Mouse (Mus musculus) lung, adult 2 months (tissue): Measurements from ENCODE around the gene Slc6a12. TPM values are rescaled to one million over a fixed set of nuclear protein-coding genes. Genes with fewer than 3 reads are reported as not detected.

Experiments
- DNase-seq: peaks from one replicate; pipeline ENCODE4 v3.0.0; 2022
- H3K4me1 ChIP-seq: fragments of 200-500 bp; 2 replicates; pipeline ENCODE4 v1.6.1; 2011; ENCODE audit warnings: low read length; ENCODE audit not compliant: control insufficient read depth, insufficient read depth
- H3K4me3 ChIP-seq: fragments of 200-500 bp; replicated peaks from 2 replicates; pipeline ENCODE3; 2011; ENCODE audit warnings: low read depth, mild to moderate bottlenecking, control low read depth, low read length; ENCODE audit errors: extremely low read depth
- CTCF ChIP-seq: fragments of 200-500 bp; IDR thresholded peaks from 2 replicates; pipeline ENCODE4 v1.5.1; 2011; ENCODE audit warnings: mild to moderate bottlenecking, low read length, control low read depth; ENCODE audit not compliant: insufficient read depth
- POLR2A ChIP-seq: fragments of 200-500 bp; IDR thresholded peaks from 2 replicates; pipeline ENCODE4 v1.6.1; 2011; ENCODE audit warnings: low read depth, mild to moderate bottlenecking, control low read depth, low read length, borderline replicate concordance; ENCODE audit errors: extremely low read depth
- WGBS: fragments of 180-500 bp; shearing (Covaris S2); methylation state at CpG from one replicate; pipeline ENCODE4 v1.1.7; 2018; 5-methylcytosine and 5-hydroxymethylcytosine counted together
- polyA plus RNA-seq: library from polyadenylated mRNA; depleted of rRNA; stranded (reverse); fragments of >200 nt; gene quantifications from 2 replicates; pipeline ENCODE4 v1.2.3, GENCODE M21; 2012; rRNA removed

Slc6a12 gene
- polyA plus RNA-seq, 1 experiment = 0.66 TPM

GRCm38 (mm10) chr6:121401826-121402660 lies 59.2 kb downstream of the Slc6a12 start:
- TF ChIP-seq CTCF = no peak
- no peak for TF ChIP-seq POLR2A
- DNase-seq = no peak
- Histone ChIP-seq H3K4me1 (no peaks in the 10 kb centered on the region), H3K4me3 (no peak overlapping the region)
- 81% methylated on average over 14 of the region's 14 CpGs for WGBS

DNA sequence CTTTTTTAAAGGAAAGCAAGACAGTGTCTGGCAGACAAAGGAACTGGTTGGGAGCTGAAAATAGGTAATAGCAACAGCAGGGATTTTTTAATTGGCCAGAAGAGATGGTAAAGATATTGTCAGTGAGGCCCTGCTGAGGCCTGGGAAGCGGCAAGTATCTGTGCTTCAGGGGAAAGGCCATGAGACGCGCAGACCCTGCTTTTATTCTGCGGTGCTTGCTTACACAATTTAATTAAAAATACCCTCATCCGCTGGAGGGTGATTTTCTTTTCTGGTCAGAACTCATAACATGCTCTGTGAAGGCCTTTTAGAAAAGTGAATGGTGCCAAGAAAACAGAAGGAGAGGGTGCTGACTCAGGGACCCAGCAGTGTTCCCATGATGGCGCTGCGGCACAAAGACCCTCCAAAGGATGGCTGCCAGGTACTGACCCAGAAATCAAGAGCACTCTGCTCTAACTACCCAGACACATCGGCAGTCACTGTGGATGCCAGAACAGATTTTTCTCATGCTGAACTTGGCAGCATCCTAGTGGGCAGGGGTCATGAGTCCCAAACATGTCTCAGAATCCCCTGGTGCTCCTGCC lies 59.9 kb downstream of the Slc6a12 start:
- no peak for DNase-seq
- H3K4me3 ChIP-seq = no peak overlapping the region
- no peak for TF ChIP-seq CTCF
- no peak for TF ChIP-seq POLR2A
- WGBS = 84% methylated on average over 8 of the region's 8 CpGs
- no peaks in the 10 kb centered on the region for H3K4me1 ChIP-seq

DNA sequence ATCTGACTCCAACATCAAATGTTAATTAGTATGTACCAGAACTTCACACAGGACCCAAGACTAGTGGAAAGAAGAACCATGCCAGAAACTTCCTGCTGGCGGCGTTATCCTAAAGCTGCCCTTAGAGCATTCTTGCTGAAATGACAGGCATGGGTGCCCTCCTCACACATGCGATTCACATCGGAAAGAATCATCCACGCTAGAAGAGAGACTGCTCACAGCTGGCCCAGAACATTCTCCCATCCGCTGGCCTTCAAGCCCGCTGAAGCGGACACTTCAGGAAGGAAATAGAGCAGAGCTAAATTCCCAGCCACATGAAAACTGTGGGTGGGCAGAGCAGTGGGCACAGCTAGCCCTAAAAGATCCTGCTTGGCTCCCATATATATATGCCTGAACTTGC lies 62.4 kb downstream of the Slc6a12 start:
- DNase-seq = no peak
- Histone ChIP-seq H3K4me1 (no peaks in the 10 kb centered on the region), H3K4me3 (no peak overlapping the region)
- 92% methylated on average over 8 of the region's 8 CpGs for WGBS
- TF ChIP-seq POLR2A (no peak), CTCF (no peak)

- no peak for DNase-seq
- TF ChIP-seq CTCF (no peak), POLR2A (no peak)
- Histone ChIP-seq H3K4me1 (no peaks in the 10 kb centered on the region), H3K4me3 (no peak overlapping the region)
- WGBS = 35% methylated on average over 5 of the region's 5 CpGs
These were observed 64.7 kb downstream of the Slc6a12 start for GRCm38 (mm10) chr6:121407571-121408011.

DNA sequence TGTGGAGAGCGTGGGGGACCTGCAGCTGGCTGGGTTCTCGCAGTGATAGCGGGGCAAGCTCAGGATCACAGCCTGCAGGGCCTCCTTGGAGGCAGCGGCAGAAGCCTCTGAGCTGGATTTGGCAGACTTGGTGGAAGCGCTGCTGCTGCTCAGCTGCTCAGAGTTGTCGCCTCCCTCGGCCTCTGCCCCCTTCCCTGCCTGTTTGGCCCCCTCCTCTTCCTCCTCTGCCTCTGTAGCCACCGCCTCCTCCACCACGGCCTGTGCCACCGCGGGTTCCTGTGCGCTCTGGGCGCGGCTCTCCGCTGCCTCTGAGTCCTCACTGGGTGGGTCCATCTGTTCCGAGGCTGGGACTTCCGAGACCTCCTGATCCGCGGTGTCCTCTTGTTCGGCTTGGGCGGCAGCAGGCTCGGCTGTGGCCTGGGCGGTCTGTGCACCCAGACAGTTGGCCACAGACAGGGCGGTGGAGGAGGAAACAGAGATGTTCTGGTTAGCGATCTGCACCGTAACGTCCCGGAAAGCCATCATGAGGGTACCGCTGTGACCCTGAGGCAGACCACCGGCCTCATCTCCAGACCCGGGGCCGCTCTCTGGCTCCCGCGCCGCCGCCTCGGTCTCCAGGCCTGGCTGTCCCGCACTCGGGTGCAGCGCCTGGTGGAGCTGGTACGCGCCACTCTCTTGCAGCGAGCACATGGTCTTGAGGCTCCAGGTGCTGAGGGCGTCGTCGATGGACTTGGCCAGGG lies 69.9 kb downstream of the Slc6a12 start:
- H3K4me3 ChIP-seq = no peak overlapping the region
- WGBS = 3% methylated on average over 45 of the region's 46 CpGs
- H3K4me1 ChIP-seq = no peaks in the 10 kb centered on the region
- TF ChIP-seq CTCF (no peak), POLR2A (no peak)
- DNase-seq = no peak

Other genes starting within 250 kb of the Slc6a12 start
- 17.8 and 24.3 TPM in 2 replicates for gene Mical3, start 212.1 kb upstream of the Slc6a12 start, polyA plus RNA-seq
- gene Pex26, start 159.4 kb upstream of the Slc6a12 start, polyA plus RNA-seq = 13.0 and 13.5 TPM in 2 replicates
- 3.2 and 12.0 TPM in 2 replicates for gene Tuba8, start 132.4 kb upstream of the Slc6a12 start, polyA plus RNA-seq
- 10.3 and 15.0 TPM in 2 replicates for gene Usp18, start 97.2 kb upstream of the Slc6a12 start, polyA plus RNA-seq
- 0.70 and 0.76 TPM in 2 replicates for gene Slc6a13, start 42.8 kb upstream of the Slc6a12 start, polyA plus RNA-seq
- gene Iqsec3, start 130.6 kb downstream of the Slc6a12 start, polyA plus RNA-seq = 0.04 TPM in 1 of 2 replicates, not detected in the other